18 mouse cellular contexts compared by ENCODE assay signal in the genomic region with DNA sequence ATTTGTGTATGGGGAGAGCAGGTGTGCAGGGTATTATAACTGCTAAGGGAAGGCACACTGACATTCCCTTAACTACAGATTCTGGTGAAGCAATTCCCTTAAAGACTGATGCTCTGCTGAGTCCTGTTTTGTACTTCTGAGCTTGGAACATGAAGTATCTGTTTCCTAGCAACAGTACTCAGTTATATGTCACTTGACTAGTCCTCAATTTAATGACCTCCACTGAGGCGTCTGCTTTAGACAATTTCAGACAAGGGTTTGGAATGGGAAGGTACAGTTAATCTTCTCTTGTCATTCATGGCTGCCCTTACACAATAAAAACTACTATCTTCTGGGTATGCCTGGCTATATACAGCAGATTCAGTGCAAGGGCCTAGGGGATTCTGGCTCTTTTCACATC.
A peak's percentile ranks its signal among the peaks of the same experiment; 100 is the strongest.
DNase-seq lines count a peak whose midpoint lies in the region; ATAC-seq and TF ChIP-seq lines count a peak whose summit lies in the region.
"Had no signal": no experiment of that assay in that cellular context is flagged by ENCODE, and none has a peak within 500 bp of the region (broad histone marks: within the 10 kb centered on the region; RNA-seq: fewer than 3 reads in every experiment).

No protein-coding gene starts in this region.

- no peaks in the 10 kb centered on the region for H3K36me3 ChIP-seq in hindbrain, embryonic 16.5 days (ENCODE audit: control insufficient read depth, insufficient read depth, low read length)
- H3K36me3 ChIP-seq in hindbrain, embryonic 11.5 days (ENCODE audit: control insufficient read depth, insufficient read depth, low read length): no peaks in the 10 kb centered on the region
- no peaks in the 10 kb centered on the region for H3K36me3 ChIP-seq in neural tube, embryonic 14.5 days (ENCODE audit: control insufficient read depth, insufficient read depth, low read length)
- no peaks in the 10 kb centered on the region for H3K36me3 ChIP-seq in midbrain, postnatal 0 days (ENCODE audit: insufficient read depth, low read length)
- no peaks in the 10 kb centered on the region for H3K36me3 ChIP-seq in heart, embryonic 11.5 days (ENCODE audit: control insufficient read depth, insufficient read depth, low read length)
- H3K36me3 ChIP-seq: embryonic facial prominence, embryonic 12.5 days; heart, embryonic 13.5 days; intestine, embryonic 15.5 days had no signal

- no peak for TF ChIP-seq CTCF in midbrain, postnatal 0 days (IDR thresholded peaks at IDR 0.05)

- H3K4me2 ChIP-seq in hindbrain, embryonic 16.5 days (ENCODE audit: low read length): no peak overlapping the region
- H3K4me2 ChIP-seq in hindbrain, embryonic 11.5 days (replicated peaks; ENCODE audit: low read depth, low read length): no peak overlapping the region
- H3K4me2 ChIP-seq in neural tube, embryonic 14.5 days (ENCODE audit: low read depth, low read length): no peak overlapping the region
- no peak overlapping the region for H3K4me2 ChIP-seq in midbrain, postnatal 0 days (ENCODE audit: low read depth, low read length, poor library complexity, severe bottlenecking)
- no peak overlapping the region for H3K4me2 ChIP-seq in heart, embryonic 11.5 days
- H3K4me2 ChIP-seq: embryonic facial prominence, embryonic 12.5 days; heart, embryonic 13.5 days; intestine, embryonic 15.5 days had no signal

- no peak overlapping the region for H3K9ac ChIP-seq in hindbrain, embryonic 16.5 days (ENCODE audit: low read depth, low read length)
- no peak overlapping the region for H3K9ac ChIP-seq in hindbrain, embryonic 11.5 days (ENCODE audit: low read depth, low read length)
- H3K9ac ChIP-seq in neural tube, embryonic 14.5 days (replicated peaks; ENCODE audit: low read depth, low read length): no peak overlapping the region
- no peak overlapping the region for H3K9ac ChIP-seq in midbrain, postnatal 0 days (replicated peaks; ENCODE audit: low read length, poor library complexity, severe bottlenecking)
- H3K9ac ChIP-seq in heart, embryonic 11.5 days (ENCODE audit: low read depth, low read length): no peak overlapping the region
- H3K9ac ChIP-seq: embryonic facial prominence, embryonic 12.5 days; heart, embryonic 13.5 days; intestine, embryonic 15.5 days had no signal

- H3K9me3 ChIP-seq in hindbrain, embryonic 16.5 days (ENCODE audit: control insufficient read depth, low read length): no peaks in the 10 kb centered on the region
- H3K9me3 ChIP-seq in hindbrain, embryonic 11.5 days (ENCODE audit: control insufficient read depth, low read length): no peaks in the 10 kb centered on the region
- no peaks in the 10 kb centered on the region for H3K9me3 ChIP-seq in neural tube, embryonic 14.5 days (ENCODE audit: control insufficient read depth, low read length)
- no peaks in the 10 kb centered on the region for H3K9me3 ChIP-seq in midbrain, postnatal 0 days (ENCODE audit: low read length)
- no peaks in the 10 kb centered on the region for H3K9me3 ChIP-seq in heart, embryonic 11.5 days (replicated peaks; ENCODE audit: control insufficient read depth, low read length)
- H3K9me3 ChIP-seq: embryonic facial prominence, embryonic 12.5 days; heart, embryonic 13.5 days; intestine, embryonic 15.5 days had no signal

- peak; percentile 61; the same call in 1 of the 2 replicates for ATAC-seq in hindbrain, embryonic 16.5 days
- no peak for ATAC-seq in hindbrain, embryonic 11.5 days (ENCODE audit: low FRiP score)
- peak; percentile 54; the same call in 1 of the 2 replicates for ATAC-seq in neural tube, embryonic 14.5 days (ENCODE audit: low read depth)
- ATAC-seq in midbrain, postnatal 0 days (ENCODE audit: low FRiP score): peak; percentile 58; the same call in 1 of the 2 replicates
- ATAC-seq in heart, embryonic 11.5 days (replicated peaks; ENCODE audit: insufficient number of reproducible peaks, low FRiP score, low TSS enrichment): no peak
- ATAC-seq: forebrain, embryonic 16.5 days; intestine, embryonic 15.5 days had no signal

- no peak overlapping the region for H3K27ac ChIP-seq in hindbrain, embryonic 16.5 days (ENCODE audit: low read depth, low read length)
- no peak overlapping the region for H3K27ac ChIP-seq in hindbrain, embryonic 11.5 days (ENCODE audit: low read depth, low read length)
- no peak overlapping the region for H3K27ac ChIP-seq in neural tube, embryonic 14.5 days (ENCODE audit: low read depth, low read length)
- H3K27ac ChIP-seq in midbrain, postnatal 0 days (ENCODE audit: low read depth, low read length): no peak overlapping the region; the same call in 1 of the 2 replicates
- no peak overlapping the region for H3K27ac ChIP-seq in heart, embryonic 11.5 days (ENCODE audit: low read depth, low read length)
- H3K27ac ChIP-seq: embryonic facial prominence, embryonic 12.5 days; heart, embryonic 13.5 days; intestine, embryonic 15.5 days had no signal

- 44% methylated on average over 1 of the region's 1 CpGs for WGBS in hindbrain, embryonic 16.5 days
- WGBS in hindbrain, embryonic 11.5 days: 55% methylated on average over 1 of the region's 1 CpGs
- 10% methylated on average over 1 of the region's 1 CpGs for WGBS in neural tube, embryonic 14.5 days
- 31% methylated on average over 1 of the region's 1 CpGs for WGBS in midbrain, postnatal 0 days
- 70% methylated on average over 1 of the region's 1 CpGs for WGBS in heart, embryonic 11.5 days (ENCODE audit: insufficient replicate concordance)

- no peak for DNase-seq in hindbrain, embryonic 11.5 days (ENCODE audit: low spot score)
- no peak for DNase-seq in neural tube, embryonic 10.5 days (ENCODE audit: extremely low spot score, low spot score)
- DNase-seq in midbrain, postnatal 0 days (ENCODE audit: low spot score): peak; percentile 9
- no peak for DNase-seq in kidney, postnatal 10 days
- DNase-seq: adrenal gland, adult 8-10 months; adrenal gland, postnatal 36 days; cerebellum, adult 11-12 months; cerebellum, adult 9-10 months; cerebellum, postnatal 25 days; gastrocnemius, postnatal 14 days; heart, postnatal 36 days had no signal

- no peaks in the 10 kb centered on the region for H3K4me1 ChIP-seq in hindbrain, embryonic 16.5 days (ENCODE audit: control insufficient read depth, insufficient read depth, low read depth, low read length)
- no peaks in the 10 kb centered on the region for H3K4me1 ChIP-seq in hindbrain, embryonic 11.5 days (replicated peaks; ENCODE audit: control insufficient read depth, insufficient read depth, low read length)
- no peaks in the 10 kb centered on the region for H3K4me1 ChIP-seq in neural tube, embryonic 14.5 days (ENCODE audit: control insufficient read depth, insufficient read depth, low read length)
- H3K4me1 ChIP-seq in midbrain, postnatal 0 days (ENCODE audit: insufficient read depth, low read length): no peaks in the 10 kb centered on the region
- H3K4me1 ChIP-seq in heart, embryonic 11.5 days (ENCODE audit: control insufficient read depth, insufficient read depth, low read length): no peaks in the 10 kb centered on the region
- H3K4me1 ChIP-seq: embryonic facial prominence, embryonic 12.5 days; heart, embryonic 13.5 days; intestine, embryonic 15.5 days had no signal

- H3K27me3 ChIP-seq in hindbrain, embryonic 16.5 days (replicated peaks; ENCODE audit: control insufficient read depth, insufficient read depth, low read length): no peaks in the 10 kb centered on the region
- H3K27me3 ChIP-seq in hindbrain, embryonic 11.5 days (ENCODE audit: control insufficient read depth, insufficient read depth, low read length): no peaks in the 10 kb centered on the region
- no peaks in the 10 kb centered on the region for H3K27me3 ChIP-seq in neural tube, embryonic 14.5 days (ENCODE audit: control insufficient read depth, insufficient read depth, low read length)
- no peaks in the 10 kb centered on the region for H3K27me3 ChIP-seq in midbrain, postnatal 0 days (ENCODE audit: insufficient read depth, low read length)
- H3K27me3 ChIP-seq in heart, embryonic 11.5 days (ENCODE audit: control insufficient read depth, insufficient read depth, low read length): no peaks in the 10 kb centered on the region
- H3K27me3 ChIP-seq: embryonic facial prominence, embryonic 12.5 days; heart, embryonic 13.5 days; intestine, embryonic 15.5 days had no signal

- no peak overlapping the region for H3K4me3 ChIP-seq in hindbrain, embryonic 16.5 days (ENCODE audit: low read length)
- no peak overlapping the region for H3K4me3 ChIP-seq in hindbrain, embryonic 11.5 days (ENCODE audit: low read depth, low read length)
- no peak overlapping the region for H3K4me3 ChIP-seq in neural tube, embryonic 14.5 days (ENCODE audit: low read depth, low read length)
- H3K4me3 ChIP-seq in midbrain, postnatal 0 days (ENCODE audit: low read depth, low read length): no peak overlapping the region
- H3K4me3 ChIP-seq in heart, embryonic 11.5 days (ENCODE audit: low read depth, low read length): no peak overlapping the region
- H3K4me3 ChIP-seq: embryonic facial prominence, embryonic 12.5 days; heart, embryonic 13.5 days; intestine, embryonic 15.5 days had no signal

Comparison
In these comparisons a context has a peak if more than half of its experiments do, and no peak if none do; other contexts are left out.
1. ATAC-seq: peak in hindbrain, embryonic 16.5 days (single experiment), neural tube, embryonic 14.5 days (single experiment) and midbrain, postnatal 0 days (single experiment); none in hindbrain, embryonic 11.5 days (single experiment) and heart, embryonic 11.5 days (single experiment).